Mouse (Mus musculus): ENCODE data around the gene Atf6.

Gene Atf6

DNA sequence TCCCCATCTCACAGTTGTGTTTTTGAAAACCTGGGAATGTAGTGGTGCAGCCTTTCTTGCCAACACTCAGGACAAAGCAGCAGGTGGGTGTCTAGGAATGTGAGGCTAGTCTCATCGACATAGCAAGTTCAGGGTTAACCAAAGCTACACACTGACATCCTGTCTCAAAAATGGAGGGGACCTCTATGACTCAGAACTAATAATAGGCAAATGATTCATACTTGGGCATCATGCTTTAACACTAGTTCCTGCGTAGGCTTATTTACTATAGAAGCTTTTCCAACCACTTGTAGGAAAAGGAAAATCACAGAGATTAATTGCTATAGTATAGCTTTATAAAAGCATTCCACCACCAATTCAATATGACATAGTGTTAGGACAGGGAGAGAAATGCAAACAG is 100.6 kb downstream of the Atf6 start:
- DNase-seq: no peak

DNA sequence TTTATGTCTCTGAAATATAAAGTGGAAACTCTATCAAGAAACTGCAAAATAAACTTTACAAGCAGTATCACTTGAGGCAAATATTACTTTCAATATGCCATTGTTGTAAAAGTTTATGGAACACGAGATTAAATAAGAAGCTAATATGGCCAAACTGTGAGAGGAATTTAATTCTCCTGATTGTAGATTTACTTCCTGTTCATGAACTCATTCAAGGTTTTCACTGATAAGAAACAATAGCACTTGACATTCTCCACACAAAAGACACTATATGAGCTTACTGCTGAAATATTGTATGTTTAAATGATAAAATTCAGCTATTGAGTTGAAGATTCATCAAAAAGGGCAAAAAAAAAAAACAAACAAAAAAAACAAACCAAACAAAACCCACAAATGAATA is 102.8 kb downstream of the Atf6 start:
- no peak for DNase-seq

DNA sequence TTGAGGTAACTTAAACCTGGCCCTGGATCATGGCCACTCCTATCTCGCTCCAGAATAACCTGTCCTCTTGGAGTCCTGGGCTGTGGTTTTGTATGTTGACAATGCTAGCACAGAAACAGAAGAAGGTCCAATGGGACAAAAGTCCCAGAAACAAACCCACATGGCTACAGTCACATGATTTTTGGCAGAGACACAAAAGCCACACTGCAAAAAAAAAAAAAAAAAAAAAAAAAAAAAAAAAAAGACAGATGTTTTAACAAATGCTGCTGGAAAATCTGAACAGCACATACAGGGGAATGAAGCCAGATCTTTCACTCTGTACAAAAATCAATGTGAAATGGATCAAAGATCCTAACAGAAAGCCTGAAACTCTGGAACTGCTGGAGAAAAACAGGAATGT is 105.9 kb downstream of the Atf6 start:
- no peak for DNase-seq

DNA sequence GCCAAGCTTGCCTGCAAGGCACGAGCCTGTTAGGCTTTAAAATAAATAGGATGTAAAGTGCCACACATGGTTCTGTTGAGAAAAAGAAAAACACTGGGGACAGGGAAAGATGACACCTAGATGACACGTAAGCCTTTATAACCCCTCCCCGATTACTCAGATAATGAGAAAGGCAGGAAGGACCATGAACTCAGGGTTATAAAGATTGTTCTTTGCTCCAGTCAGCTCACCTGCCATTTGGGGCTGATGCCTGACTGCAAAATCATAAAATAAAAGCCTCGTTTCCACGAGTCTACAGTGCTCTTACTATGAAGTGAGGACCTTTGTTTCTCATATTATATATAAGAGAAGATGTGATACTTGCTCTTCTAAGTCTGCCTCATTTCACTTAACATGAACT is 114.0 kb downstream of the Atf6 start:
- no peak for DNase-seq

DNA sequence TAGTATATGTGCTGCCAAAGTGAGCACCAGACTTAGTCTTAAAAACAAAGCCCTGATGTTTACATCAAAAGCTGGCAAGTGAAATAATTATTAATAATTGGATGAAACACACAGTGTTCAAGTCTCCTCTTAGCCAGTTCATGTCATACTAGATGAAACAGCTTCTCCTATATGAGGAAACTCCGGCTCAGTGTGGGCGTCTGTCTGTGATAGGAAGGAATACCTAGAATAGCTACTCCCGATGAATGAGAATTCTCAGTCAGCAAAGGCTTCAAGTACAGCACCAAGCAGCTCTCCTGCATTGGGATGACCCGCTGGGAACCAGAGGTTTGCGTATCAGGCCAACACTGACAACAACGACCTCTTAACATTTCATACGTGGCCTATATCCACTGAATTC is 115.8 kb downstream of the Atf6 start:
- no peak for DNase-seq

DNA sequence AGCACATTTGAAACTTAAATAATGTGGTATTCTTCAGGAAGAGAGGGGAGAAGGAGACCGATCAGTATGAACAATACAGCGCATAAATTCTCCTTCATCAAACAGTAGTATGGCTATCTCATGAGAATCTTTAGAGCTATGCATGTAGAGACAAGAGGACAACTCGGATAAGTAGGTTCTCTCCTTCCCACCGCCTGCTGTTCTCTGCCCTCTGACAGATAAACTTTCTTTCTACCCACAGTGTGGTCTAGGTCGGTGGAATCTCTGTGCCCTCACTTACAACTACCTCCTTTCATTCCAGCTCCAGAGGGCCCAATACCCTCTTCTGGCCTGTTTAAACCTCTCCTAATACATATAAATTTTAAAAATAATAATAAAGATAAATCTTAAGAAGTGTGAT is 121.0 kb downstream of the Atf6 start:
- DNase-seq: no peak

DNA sequence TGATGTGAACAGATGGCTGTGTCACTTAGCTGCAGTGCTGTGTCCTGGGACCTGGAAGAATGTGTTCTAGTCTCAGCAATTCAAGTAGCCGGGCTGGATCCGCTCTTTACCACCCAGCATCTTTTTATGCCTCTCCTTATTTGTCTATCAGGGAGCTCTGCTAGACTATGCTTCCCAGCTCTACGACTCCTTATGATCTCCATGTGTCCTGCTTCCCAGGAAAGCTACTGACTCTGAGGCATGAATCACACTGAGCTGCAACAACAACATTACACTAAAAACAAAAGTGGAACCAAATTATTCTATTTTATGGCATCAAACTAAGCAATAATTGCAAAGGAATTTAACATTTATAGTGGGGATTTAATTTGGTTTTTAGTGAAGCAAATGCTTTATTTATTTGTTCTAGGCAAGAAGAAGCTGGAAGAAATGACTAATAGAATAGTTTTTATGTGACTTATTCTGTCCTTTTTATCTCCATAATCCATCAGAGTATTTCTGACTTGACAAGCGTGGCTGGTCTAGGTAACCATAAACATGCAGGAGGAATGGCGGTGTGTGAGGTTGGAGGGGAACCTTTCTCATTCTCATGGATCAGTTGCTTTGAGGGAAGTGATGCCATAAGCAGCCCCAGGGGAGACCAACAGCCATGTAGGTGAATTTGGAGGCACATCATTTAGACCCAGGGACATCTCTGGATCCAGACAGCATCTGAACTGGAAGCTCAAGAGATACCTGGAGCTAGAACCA is 125.9 kb downstream of the Atf6 start:
- DNase-seq: no peak

DNA sequence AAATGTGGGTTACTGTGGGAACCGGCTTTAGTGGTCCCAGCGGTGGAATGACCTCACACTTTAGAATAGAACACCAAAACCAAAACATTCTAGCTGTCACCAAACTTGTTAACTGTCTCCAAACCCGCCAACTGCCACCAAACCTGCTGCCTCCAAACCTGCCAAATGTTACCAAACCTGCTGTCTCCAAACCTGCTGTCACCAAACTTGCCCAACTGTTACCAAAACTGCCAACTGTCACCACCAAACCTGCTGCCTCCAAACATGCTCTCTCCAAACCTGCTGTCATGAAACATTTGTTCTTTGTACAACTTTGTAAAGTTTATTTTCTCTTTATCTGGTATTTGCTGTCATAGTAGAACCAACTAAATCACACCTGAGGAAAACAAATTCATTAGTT is 132.7 kb downstream of the Atf6 start:
- DNase-seq: no peak

DNA sequence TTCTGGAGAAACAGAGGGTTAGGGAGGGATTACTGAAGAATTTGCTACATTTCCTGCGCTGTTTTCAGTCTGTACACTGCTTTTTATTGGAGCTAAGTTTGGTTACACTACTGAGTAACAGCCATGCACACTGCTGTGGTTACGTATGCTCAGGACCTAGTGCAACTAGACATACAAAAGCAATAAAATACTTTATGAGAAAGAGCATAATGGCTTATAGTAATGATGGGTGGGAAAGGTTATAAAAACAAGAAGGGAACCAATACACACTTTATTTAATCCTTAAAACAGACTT is 135.0 kb downstream of the Atf6 start:
- no peak for DNase-seq

DNA sequence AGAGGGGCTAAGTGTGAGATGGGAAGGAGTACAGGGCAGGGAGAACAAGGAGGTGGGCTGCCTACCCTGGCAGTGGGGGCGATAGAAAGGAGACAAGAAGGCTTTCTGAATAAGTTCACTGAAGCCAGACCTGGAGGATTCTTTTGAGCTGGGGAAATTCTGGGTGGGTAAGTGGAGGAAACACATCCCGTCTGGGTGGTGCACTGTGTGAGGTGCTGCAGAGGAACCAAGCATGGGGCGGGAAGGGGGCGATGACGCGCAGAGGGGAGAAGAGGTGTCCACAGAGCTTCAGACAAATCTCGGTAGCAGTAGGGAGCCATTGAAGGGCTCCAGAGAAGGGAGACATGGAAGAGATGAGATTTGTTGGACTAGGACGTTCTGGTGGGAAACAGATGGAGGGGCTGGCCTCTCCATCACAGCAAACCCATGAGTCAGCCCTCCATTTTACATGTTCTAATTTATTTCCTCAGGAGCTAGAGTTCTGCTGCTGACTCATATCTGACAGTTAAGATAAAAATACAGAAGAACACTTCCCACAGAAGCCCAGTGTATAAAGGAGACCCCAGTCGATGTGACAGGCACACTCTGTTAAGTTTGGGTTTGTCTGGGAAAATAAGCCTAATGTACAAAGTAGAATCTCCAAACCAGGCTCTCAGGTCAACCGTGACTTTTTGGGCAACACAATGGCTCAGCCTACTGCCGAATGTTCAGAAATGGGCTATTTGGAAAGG is 135.5 kb downstream of the Atf6 start:
- no peak for DNase-seq

DNA sequence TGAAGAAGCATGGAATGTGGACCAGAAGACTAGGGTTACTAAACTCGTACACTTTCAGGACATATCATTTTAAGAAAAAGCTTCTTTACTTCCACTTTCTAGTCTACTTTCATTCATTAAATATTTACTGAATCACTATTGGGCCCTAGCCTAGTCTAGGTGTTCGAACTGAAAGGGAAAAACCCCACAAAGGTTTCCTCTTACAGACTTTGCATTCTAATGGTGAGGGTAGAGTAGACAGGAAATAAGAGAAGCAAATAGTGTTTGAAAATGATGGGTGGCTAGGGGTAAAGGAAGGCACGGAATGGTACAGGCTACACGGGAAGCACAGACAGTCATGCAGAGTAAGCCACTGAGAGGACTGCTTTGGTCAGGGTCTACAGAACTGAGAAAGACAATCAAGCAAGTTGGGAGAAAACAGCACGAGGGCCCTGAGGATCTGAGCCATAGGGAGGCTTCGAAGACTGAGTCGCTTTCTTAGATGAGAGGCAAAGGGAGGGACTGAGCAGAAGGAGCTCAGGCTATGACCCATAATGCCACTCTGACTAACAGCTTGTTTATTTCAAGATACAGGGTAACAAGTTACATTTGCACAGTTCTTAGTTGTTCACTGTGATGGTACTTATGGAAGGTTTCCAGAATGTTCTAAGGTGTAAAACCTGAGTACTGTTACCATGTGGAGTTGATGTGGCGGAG is 138.2 kb downstream of the Atf6 start:
- no peak for DNase-seq

DNA sequence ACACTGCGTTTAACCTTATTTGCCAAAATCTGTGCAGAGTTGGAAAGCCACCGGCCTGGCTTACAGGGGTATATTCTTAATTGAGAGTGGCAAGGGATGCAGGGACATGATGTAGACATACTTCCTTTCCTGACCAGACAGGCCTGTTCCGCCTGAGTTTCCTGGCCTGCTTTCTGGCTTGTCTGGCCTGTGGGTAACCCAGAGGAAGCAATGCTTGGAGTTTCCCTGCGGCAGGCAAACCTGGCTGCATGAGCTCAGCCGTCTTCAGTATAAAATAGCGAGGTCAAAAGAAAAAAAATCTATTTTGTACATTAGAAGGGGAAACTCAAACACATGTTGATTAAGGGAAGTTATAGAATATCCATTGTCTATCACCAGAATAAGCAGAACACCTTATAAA is 139.0 kb downstream of the Atf6 start:
- peak; percentile 24 to 29 for DNase-seq

DNA sequence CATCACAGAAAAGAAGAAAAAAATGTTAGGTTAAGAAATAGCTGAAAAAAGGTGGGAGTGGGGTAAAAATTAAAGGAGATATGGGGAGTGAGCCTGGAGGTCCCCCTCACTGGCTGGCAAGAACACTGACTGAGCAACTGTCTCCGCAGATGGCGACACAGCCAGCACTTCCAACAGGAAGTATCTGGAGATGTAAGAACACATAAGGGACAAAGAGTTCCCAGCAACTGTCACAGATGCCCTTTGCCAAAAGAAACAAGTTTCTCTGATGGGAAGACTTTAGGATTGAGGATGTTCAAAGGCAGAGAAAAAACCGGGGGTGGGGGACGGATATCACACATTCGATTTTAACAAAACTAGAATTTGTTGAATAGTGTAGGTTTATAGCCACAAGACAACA is 146.0 kb downstream of the Atf6 start:
- peak; percentile 35 to 44 for DNase-seq

DNA sequence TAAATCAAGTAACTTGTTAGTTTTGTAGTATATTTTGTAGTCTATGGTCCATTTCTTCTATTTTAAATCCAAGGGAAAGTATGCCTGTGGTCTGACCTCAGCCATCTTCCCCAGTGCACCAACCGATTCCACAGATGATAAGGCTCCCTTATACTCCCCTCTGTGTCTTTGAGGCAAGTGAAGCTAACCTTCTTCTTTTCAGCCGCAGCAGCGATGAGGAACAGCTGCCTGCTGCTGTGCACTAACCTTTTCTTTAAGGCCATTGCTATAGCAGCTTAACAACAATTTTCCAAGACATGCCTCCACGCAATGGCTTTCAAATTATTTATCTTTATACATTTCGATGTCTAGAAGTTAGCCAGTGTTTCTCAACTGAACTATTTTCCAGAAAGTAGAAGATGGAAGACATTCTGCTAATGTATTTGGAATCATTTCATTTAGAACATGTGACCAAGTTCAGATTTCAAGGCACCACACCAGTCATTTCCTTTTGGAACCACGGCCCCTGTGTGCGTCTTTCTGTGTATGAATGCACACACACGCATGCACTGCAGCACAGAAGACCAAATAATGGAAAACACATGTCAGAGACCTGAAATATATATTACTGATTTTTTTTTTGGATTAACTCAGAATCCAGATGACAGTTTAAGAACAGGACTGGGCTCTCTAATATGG is 149.3 kb downstream of the Atf6 start:
- no peak for DNase-seq

DNA sequence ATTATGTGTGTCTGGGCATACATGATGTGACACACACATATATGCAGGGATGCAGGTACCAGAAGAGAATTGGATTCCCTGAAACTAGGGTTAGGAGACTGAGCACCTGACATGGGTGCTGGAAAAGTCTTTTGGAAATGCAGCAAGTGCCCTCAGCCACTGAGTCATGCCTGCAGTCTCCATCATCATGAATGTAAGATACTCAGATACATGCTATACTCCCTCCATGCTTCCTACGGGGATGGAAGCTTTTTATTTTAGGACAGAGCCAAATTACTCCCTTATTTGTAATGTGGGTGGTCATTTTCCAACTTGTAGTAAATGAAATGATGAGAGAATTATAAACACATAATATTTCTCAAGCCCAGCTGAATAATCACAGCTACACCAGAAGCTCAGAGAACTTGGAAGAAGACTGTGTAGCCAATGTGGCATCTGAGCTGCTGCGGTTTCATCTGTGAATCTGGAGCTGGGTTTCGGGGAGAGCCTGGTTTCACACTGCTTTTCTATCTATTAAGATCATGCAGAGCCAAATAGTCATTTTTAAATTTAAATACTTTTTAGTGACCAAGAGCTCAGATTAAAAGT is 150.2 kb downstream of the Atf6 start:
- DNase-seq: no peak

DNA sequence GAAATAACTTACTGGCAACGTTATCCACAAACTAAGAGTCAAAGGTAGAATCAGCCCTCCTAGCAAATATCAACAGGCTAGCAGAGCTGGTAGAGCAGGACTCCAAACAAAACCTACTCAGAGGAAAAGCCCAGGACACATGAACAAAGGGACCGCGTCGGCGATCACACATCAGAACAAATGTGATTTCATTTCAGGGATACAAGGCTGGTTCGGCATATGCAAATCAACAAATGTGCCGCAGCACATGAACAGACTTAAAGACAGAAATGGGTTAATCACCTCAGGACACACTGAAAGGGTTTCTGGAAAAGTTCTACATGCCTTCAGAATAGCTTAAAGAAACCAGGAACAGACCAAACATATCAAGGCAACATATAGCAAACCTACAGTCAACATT is 155.8 kb downstream of the Atf6 start:
- DNase-seq: no peak

DNA sequence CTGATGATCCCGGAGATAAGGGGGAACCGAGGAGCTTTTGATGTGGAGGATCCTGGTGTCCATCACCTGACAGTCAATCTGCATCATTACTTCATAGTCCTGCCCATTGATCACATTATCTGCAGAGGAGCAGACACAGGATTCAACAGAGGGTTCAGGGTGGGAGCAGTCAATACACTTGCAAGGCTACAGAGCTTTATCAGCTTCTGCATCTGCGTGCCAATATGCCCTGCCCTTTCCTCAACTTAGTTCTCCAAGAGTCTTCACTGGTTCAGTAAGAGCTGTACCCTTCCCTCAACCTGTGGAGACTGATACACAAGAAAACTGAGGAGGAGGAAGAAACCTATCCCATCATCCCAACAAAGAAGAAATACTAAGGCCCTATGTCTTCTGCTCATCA is 157.6 kb downstream of the Atf6 start:
- no peak for DNase-seq

DNA sequence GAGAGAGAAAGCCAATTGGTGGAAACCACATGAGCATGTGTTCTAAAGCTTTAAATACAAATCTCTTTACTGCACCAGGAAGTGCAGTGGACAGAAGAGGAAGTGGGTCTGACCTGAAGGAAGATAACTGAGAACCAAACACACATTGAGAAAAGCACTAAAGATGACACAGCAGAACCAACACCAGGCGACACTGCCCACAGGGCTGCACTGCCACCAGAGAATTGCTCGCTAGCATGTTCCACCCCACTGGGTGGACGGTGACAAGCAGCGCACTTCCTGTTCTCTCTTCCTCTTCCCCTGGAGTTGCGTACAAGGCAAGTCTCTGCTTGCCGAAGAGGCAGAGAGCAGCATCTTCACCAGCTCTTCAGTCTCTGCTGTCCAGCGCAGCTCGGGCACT is 158.1 kb downstream of the Atf6 start:
- DNase-seq: no peak

DNA sequence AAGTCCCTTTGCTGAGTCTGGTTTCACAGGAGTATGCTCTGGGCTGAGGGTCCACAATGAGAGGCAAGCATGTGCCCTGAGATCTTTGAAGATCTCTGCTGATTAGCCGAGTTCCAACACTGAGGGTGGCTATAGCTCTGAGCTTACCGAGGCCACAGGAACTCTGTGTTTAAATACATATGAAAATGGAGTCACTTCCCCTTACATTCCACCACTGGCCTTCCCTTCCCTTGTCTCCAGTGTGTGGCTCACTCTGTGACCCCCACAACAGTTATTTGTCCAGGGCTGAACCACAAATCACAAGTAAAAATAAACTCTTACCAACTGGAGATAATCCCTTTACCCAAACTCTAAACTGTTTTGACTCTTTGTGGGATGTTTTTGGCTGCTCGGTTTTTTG is 158.5 kb downstream of the Atf6 start:
- DNase-seq: no peak

DNA sequence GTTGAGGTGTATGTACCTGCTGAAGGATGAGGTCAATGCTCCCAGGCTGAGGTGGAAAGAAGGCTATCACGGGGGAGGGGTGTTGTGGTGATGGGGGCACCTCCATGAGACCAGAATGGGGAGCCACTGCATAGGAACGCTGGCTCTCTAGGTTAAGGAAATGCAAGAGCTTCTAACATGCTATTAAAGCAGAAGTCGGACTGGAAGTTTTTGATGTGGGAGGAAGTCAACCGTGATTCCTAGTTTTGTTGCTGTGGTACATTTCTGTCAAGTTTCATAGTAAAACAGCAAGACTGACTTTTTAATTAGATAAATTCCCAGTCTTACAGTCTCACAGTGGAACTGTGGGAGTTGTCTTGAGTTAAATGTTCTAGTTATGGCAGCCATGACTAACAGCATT is 161.5 kb downstream of the Atf6 start:
- no peak for DNase-seq

DNA sequence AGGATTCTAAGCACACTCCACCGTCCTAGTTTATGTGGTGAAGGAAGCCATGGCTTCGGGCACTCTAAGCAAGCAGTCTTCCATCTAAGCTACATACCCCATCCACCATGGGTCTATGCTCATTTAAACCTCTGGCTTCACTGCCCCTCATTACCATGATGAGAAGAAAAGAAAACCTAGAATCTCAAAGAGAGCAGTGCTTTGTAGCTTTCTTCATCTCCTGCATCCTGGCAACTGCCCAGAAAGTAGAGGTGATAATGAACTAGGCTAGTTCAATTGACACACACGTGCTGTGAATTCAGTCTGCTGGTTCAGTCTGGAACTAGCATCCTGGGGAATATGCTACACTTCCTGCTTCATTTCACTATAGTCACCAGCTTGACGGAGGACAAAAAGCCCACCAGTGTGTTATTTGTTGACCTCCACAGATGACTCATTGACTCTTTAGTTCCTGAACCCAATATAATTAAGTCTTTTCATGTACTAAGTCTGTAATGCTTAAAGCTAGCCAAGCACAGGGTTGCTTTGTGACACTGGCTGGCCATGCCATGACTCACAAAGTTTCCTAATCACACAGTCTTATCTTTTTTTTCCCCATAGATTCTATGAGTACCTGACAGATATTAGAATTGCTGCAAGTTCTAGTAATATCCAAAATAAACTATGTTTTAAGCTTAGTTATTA is 162.5 kb downstream of the Atf6 start:
- no peak for DNase-seq

DNA sequence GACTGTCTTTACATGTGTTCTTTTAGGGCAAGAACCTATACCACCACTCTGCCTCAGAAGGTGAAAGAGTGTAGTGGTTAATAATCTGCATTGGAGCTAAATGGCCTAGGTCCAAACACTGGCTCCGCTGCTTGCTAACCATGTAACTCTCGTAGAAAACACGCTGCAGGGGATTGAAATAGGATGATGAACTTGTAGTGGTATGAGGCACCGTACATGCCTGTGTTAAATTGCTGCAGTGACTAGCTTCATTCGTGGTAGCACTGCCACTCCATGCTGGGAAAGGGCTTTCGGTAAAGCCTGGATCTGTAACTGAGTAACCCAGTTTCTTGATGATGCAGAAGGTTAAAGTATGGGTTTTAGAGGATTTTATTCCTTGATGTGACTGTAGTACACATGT is 163.5 kb downstream of the Atf6 start:
- DNase-seq: no peak

DNA sequence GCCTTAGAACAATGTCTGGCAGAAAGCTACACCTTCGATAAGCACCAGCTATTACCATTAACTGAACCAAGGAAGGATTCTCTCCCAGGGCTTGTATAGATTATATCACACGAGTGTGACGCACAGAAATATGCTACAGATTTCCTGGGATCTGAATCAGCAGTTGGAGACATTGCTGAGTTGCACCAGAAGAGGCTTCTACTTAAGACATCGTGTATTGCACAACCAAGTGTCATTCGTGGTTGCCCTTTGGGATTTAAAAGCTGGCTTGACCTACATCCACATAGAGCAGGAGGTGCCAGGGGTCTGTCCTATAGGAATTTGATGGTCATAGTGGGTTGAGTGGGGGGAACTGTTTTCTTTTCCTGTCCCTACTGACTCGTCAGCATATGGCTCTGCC is 164.6 kb downstream of the Atf6 start:
- no peak for DNase-seq

Measured in cerebellum, postnatal 10 days (tissue).